Mouse (Mus musculus) heart, postnatal 0 days (tissue): ENCODE data around the gene Rfng. TPM values are rescaled to one million over a fixed set of nuclear protein-coding genes. Genes with fewer than 3 reads are reported as not detected.

ENCODE experiments used
- ATAC-seq: fragments of 200-750 bp; cut with Nextera tagmentation; 2 replicates; pipeline ENCODE4 v1.8.0; 2017; ENCODE audit warnings: low read depth, moderate number of reproducible peaks, moderate library complexity; ENCODE audit not compliant: insufficient read depth
- DNase-seq: peaks from one replicate; pipeline ENCODE4 v3.0.0-alpha.2; 2016; ENCODE audit warnings: low spot score
- H3K27ac ChIP-seq: fragments of 300-500 bp; sonication (generic); 2 replicates; pipeline ENCODE4 v1.5.1; 2014; ENCODE audit warnings: low read depth, mild to moderate bottlenecking
- H3K27me3 ChIP-seq: fragments of 300-500 bp; sonication (generic); 2 replicates; pipeline ENCODE4 v1.6.1; 2014; ENCODE audit warnings: low read length, mixed read lengths; ENCODE audit not compliant: control insufficient read depth, insufficient read depth
- H3K36me3 ChIP-seq: fragments of 300-500 bp; sonication (generic); replicated peaks from 2 replicates; pipeline ENCODE4 v1.6.1; 2014; ENCODE audit warnings: low read length, mixed read lengths; ENCODE audit not compliant: control insufficient read depth, insufficient read depth
- H3K4me1 ChIP-seq: fragments of 300-500 bp; sonication (generic); 2 replicates; pipeline ENCODE4 v1.6.1; 2014; ENCODE audit warnings: antibody characterized with exemption; ENCODE audit not compliant: control insufficient read depth, insufficient read depth
- H3K4me2 ChIP-seq: fragments of 300-500 bp; sonication (generic); 2 replicates; pipeline ENCODE4 v1.6.1; 2014; ENCODE audit warnings: low read depth, mild to moderate bottlenecking, low read length, moderate library complexity
- H3K4me3 ChIP-seq: fragments of 300-500 bp; sonication (generic); 2 replicates; pipeline ENCODE4 v1.5.1; 2014; ENCODE audit warnings: low read depth, low read length
- H3K9ac ChIP-seq: fragments of 300-500 bp; sonication (generic); replicated peaks from 2 replicates; pipeline ENCODE4 v1.6.1; 2014; ENCODE audit warnings: low read depth, low read length, mixed read lengths
- H3K9me3 ChIP-seq: fragments of 300-500 bp; sonication (generic); replicated peaks from 2 replicates; pipeline ENCODE4 v1.6.1; 2016; ENCODE audit warnings: low read length; ENCODE audit not compliant: control insufficient read depth
- CTCF ChIP-seq: IDR thresholded peaks from 2 replicates; pipeline ENCODE4 v1.5.1; 2016; ENCODE audit warnings: antibody characterized with exemption, control low read depth, low read depth
- EP300 ChIP-seq: IDR thresholded peaks from 2 replicates; pipeline ENCODE4 v1.6.1; 2016; ENCODE audit warnings: antibody characterized with exemption, low read depth
- WGBS: fragments of 180-500 bp; shearing (Covaris S2); extraction: QIAGEN DNeasy Blood & Tissue Kit; methylation state at CpG from one replicate; pipeline ENCODE4 v1.1.7; 2014; 5-methylcytosine and 5-hydroxymethylcytosine counted together
- polyA plus RNA-seq: library from polyadenylated mRNA; unstranded; fragments of >200 nt; fragmentation: Nextera tagmentation; extraction: Ambion mirVana; gene quantifications from 2 replicates; pipeline ENCODE4 v1.2.1, GENCODE M21; 2015
- total RNA-seq: library from RNA; depleted of rRNA; stranded (reverse); fragments of >200 nt; gene quantifications from 2 replicates; pipeline ENCODE4 v1.2.3, GENCODE M21; 2014; ENCODE audit warnings: low replicate concordance

Rfng gene
- total and polyA plus RNA-seq, 2 experiments from 2014 or later, result 14.5 to 15.3 TPM

DNA sequence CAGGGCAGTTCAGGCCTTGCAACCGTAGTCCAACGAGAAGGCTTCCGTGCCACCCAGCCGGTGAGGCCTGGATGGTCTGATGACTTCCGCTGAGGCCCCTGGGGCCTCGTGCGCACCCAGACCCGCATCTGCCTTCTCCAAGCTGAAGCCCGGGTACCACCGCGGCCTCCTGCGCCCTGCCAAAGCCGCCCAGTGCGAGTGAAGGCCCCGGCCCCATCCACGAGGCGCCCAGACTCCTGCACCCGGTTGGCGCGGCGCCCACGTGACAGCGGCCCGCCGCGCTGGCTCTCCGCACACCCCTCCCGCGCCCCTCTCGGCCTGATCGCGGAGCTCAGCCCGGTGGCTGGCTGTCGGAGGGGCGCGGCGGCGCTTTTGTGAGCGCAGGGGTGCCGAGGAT, 39.5 kb upstream of the Rfng start:
- ATAC-seq (peak; percentile 12; the same call in 1 of the 2 replicates), DNase-seq (no peak)
- Histone ChIP-seq H3K27me3 (no peaks in the 10 kb centered on the region), H3K4me2 (peak overlapping the region; percentile 77), H3K9me3 (no peaks in the 10 kb centered on the region), H3K4me3 (peak overlapping the region; percentile 62), H3K36me3 (peaks cover 20% of the 10 kb centered on the region), H3K4me1 (peaks cover 38% of the 10 kb centered on the region), H3K27ac (peak overlapping the region; percentile 91), H3K9ac (peak overlapping the region; percentile 65)
- WGBS, result under 1% methylated on average over 40 of the region's 40 CpGs
- TF ChIP-seq CTCF (no peak), EP300 (no peak)

DNA sequence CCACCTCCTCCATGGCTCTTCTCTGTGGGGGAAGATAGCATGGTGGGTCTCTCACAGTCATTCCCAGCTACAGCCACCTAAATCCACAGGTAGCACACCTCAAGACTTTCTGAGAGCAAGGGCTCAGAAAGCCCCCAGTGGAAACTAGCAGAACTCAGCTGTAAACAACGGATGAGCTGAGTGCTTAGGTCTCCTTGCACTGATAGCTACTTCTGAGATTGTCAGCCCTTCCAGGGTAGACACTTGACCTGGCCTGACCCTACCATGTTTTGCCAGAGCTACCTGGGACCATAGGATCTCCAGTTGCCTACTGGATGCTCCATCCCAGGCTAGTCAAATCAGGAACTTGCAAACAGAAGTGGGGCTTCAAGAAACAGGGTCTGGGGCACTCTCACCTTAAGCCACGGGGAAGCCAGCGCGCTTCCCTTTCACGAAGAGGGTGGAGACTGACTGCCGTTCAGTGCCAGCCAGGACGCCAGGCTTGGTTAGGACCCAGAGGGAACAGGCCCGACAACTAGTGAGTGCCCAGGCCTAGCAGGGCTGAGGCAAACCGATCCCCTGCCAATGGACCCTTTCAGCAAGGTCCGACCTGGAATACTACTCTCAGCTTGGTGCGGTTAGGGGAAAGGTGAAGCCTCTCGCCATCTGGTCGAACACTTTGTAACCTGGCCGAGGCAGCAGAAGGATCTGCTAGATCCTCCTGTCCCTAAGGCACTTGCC, 39.0 kb upstream of the Rfng start:
- ATAC-seq, result no peak
- Histone ChIP-seq H3K9ac (peak overlapping the region; percentile 65), H3K36me3 (peaks cover 25% of the 10 kb centered on the region), H3K9me3 (no peaks in the 10 kb centered on the region), H3K4me2 (peak overlapping the region; percentile 77), H3K27me3 (no peaks in the 10 kb centered on the region), H3K4me3 (peak overlapping the region; percentile 62), H3K4me1 (peaks cover 38% of the 10 kb centered on the region), H3K27ac (peak overlapping the region; percentile 91)
- TF ChIP-seq EP300, result no peak; the same call in 1 of the 2 replicates
- TF ChIP-seq CTCF, result no peak
- DNase-seq, result no peak
- WGBS, result 4% methylated on average over 14 of the region's 14 CpGs

DNA sequence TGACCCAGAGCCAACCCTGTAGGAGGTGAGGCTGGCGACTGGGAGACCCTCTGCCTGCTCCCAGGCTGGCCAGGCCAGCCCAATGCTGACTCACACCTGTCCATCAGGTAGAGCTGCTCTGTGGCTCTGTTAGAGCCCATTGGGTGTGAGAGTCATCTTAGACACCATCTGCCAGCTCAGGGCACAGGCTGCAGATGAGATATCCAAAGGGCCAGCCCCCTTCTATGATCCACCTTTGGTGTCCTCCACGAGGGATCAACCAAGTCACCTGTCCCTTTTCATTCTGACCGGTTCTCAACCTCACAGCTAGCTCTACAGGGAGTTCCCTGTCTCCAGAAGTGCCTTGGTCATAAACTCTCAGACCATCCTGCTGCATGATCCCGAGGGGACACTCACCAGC, 38.3 kb upstream of the Rfng start:
- Histone ChIP-seq H3K4me3 (no peak overlapping the region), H3K27ac (no peak overlapping the region)

DNA sequence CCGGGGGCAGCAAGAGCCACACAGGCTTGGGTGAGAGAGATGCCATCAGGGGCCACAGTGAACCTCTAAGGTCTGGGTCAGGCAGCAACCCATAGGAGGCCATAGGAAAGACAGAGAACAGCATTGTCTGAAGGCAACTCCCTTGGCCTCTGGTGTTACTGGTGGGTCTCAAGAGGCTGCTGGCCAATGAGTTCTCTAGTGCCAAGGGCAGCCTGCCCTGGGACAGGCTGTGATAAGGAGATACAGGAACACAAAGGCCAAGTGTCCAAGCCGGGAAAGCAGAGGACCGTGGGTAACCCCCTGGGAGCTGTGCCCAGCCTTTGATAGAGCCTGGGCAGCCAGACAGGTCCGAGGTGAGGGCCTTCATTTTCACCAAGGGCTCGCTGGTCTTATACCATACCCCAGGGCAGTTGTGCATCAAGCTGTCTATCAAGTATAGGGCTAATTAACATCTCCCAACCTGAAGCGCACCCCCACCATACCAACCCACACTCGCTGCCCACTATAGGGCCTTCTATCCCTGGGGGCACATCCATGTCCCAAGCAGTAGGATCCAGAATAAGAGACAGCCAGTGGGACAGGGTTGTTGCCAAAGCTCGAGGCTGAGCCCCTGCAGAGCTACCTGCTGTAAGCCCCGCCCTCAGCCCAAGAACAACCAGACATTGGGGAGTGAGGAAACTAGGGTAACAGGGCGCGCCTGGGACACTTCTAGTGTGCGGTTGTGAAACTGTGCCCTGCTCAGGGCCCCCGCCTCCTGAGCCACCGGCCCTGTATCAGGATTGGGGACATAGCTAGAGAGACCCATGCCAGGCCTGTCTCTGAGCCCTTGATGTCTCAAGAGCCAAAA, 37.3 kb upstream of the Rfng start:
- no peak for TF ChIP-seq CTCF
- TF ChIP-seq EP300, result no peak
- Histone ChIP-seq H3K9ac (no peak overlapping the region), H3K4me2 (peak overlapping the region; percentile 22), H3K4me1 (peaks cover 38% of the 10 kb centered on the region), H3K4me3 (no peak overlapping the region), H3K27me3 (no peaks in the 10 kb centered on the region), H3K27ac (peak overlapping the region; percentile 71), H3K36me3 (peaks cover 42% of the 10 kb centered on the region), H3K9me3 (no peaks in the 10 kb centered on the region)
- 58% methylated on average over 14 of the region's 14 CpGs for WGBS
- ATAC-seq (peak; percentile 7; the same call in 1 of the 2 replicates), DNase-seq (peak; percentile 29)

More for the DNA sequence above, 38.3 kb upstream of the Rfng start:
- peak overlapping the region; percentile 77 for H3K4me2 ChIP-seq
- TF ChIP-seq EP300 (no peak), CTCF (no peak)
- H3K27me3 ChIP-seq, result no peaks in the 10 kb centered on the region
- peaks cover 38% of the 10 kb centered on the region for H3K4me1 ChIP-seq
- DNase-seq, result no peak
- WGBS, result 60% methylated on average over 4 of the region's 4 CpGs
- no peaks in the 10 kb centered on the region for H3K9me3 ChIP-seq
- H3K9ac ChIP-seq, result no peak overlapping the region
- peaks cover 32% of the 10 kb centered on the region for H3K36me3 ChIP-seq
- no peak for ATAC-seq

DNA sequence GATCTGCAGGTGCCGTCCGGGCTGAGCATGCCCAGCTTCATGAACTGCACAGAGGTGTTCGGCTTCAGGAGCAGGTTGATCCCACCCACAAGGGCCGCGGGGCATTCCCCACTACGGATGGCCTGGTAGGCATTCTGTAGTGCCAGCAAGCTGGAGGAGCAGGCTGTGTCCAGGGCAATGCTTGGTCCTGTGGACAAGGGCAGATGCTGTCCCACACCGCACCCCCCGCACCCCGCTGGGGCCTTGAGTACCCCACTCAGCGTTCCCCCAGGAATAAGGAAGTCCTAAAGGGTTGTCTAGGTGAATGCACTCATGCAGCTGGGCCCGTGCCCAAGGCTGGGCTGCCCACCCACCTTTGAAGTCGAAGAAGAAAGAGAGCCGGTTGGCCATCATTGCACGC, 36.5 kb upstream of the Rfng start:
- Histone ChIP-seq H3K36me3 (peaks cover 50% of the 10 kb centered on the region), H3K9me3 (no peaks in the 10 kb centered on the region), H3K4me2 (no peak overlapping the region), H3K9ac (no peak overlapping the region), H3K27ac (peak overlapping the region; percentile 71), H3K27me3 (no peaks in the 10 kb centered on the region), H3K4me3 (no peak overlapping the region), H3K4me1 (peaks cover 35% of the 10 kb centered on the region)
- DNase-seq (no peak), ATAC-seq (no peak)
- TF ChIP-seq CTCF (no peak), EP300 (no peak)
- WGBS, result 94% methylated on average over 14 of the region's 14 CpGs
